Mouse (Mus musculus) liver, adult 2 months (tissue): ENCODE data around the gene Rasa2.

Source experiments
- CTCF ChIP-seq: fragments of 200-500 bp; IDR thresholded peaks from 2 replicates; pipeline ENCODE4 v1.5.1; 2011; ENCODE audit warnings: low read depth, low read length, control low read depth
- POLR2A ChIP-seq: fragments of 200-500 bp; IDR thresholded peaks from 2 replicates; pipeline ENCODE4 v1.6.1; 2011; ENCODE audit warnings: low read length, control low read depth; ENCODE audit not compliant: insufficient read depth; ENCODE audit errors: extremely low read depth

- TF ChIP-seq CTCF (no peak), POLR2A (no peak)
Measured at GRCm38 (mm10) chr9:96501217-96501616, 130.2 kb downstream of the Rasa2 start.
